Mouse (Mus musculus): ENCODE measurements around the gene Ino80b. TPM values are rescaled to one million over a fixed set of nuclear protein-coding genes. Genes with fewer than 3 reads are reported as not detected.

Gene Ino80b
- polyA plus RNA-seq, 1 experiment, result 23.2 TPM

DNA sequence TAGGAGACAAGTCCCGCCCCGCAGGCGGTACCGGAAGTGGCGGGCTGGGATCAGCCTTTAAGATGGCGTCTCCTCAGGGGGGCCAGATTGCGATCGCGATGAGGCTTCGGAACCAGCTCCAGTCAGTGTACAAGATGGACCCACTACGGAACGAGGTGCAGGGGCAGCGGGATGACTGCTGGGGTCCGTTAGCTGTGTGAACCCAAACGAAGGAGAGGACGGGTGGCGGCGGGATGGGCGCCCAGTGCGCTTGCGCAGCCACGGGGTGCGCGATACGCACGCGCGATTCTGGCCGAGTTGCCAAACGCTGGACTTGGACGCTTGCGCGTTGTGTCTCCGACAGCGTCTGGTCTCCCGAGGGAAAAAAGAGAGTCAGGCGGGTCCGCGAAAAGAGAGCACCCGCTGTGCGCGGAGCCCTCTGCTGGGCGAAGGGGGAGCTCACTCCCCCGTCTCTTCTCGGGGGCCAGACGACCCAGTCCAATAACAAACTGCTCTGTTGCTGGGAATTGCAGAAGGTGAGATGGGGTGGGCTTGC, 46.8 kb downstream of the Ino80b start:
- Histone ChIP-seq H3K27ac (ENCODE audit: insufficient read depth, low read length) (peak overlapping the region; percentile 75), H3K4me1 (ENCODE audit: control insufficient read depth, insufficient read depth, low read length) (0 out of 2 replicates have a peak, but pooled peaks cover 3% of the 10 kb centered on the region), H3K4me3 (ENCODE audit: insufficient read depth, low read length) (peak overlapping the region; percentile 60)
- TF ChIP-seq CTCF (IDR thresholded peaks at IDR 0.05; ENCODE audit: extremely low read depth, insufficient read depth, low read length) (0 out of 2 replicates have a peak, but pooled peaks have one; percentile 22), POLR2A (IDR thresholded peaks at IDR 0.05; ENCODE audit: extremely low read depth, insufficient read depth, low read length) (peak; percentile 54)

DNA sequence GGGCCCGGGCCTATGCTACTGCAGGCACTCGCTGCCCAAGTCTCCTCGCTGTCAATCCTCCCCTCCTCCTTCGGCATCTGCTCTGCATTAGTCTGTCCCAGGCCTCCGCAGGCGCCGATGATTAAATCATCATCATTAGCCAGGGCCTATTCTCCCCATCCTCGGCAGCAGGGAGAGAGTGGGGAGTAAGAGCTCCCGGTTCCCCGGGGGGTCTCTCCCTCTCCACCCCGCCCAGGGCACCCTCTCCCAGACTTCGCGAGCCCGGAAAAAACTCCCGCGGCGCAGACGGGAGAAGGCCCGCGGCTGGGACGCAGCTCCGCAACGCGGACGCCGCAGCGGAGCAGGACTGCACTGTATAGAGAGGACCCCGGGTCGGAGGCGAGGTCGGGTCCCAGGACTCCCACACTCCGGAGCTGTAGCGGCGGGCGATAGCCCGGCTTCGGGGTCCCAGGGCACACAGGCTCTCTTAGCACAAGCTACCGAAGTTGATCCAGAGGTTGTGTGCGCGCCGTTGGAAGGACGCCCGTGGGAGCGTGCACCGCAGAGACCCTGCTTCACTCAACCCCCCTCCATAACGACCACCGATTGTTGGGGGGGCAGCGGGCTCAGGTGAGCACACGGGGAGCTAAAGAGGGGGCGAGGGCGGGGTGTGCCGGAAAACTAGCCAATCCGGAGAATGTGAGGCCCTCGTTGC, 47.5 kb downstream of the Ino80b start, which contains the start of gene Pcgf1:
Gene Pcgf1 (plus strand): TSS at position 240 of the 694 bp plus-strand sequence.
- Histone ChIP-seq H3K4me3 (ENCODE audit: insufficient read depth, low read length) (peak within 1 kb of the TSS; percentile 60), H3K27ac (ENCODE audit: insufficient read depth, low read length) (peak within 1 kb of the TSS; percentile 75), H3K4me1 (ENCODE audit: control insufficient read depth, insufficient read depth, low read length) (0 out of 2 replicates have a peak, but pooled peaks cover 3% of the 10 kb centered on the region)
- no peak for TF ChIP-seq POLR2A (IDR thresholded peaks at IDR 0.05; ENCODE audit: extremely low read depth, insufficient read depth, low read length)
- TF ChIP-seq CTCF (IDR thresholded peaks at IDR 0.05; ENCODE audit: extremely low read depth, insufficient read depth, low read length), result no peak

DNA sequence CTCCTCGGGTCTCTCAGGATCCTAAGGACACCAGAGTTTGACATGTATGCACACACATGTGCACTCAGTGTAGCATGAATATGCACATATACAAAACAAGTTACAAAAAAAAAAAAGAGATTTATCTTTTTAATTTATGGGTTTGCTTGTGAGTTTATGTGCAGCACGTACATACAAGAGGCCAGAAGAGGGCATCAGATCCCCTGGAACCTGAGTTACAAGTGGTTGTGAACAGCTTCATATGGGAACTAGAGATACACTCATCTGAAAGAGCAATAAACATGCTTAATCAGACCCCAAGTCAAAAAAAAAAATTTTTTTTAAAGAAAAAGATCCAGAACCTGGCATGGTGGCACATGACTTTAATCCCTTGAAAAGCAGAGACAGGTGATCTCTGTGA, 50.3 kb downstream of the Ino80b start:
- TF ChIP-seq CTCF (IDR thresholded peaks at IDR 0.05; ENCODE audit: extremely low read depth, insufficient read depth, low read length), result no peak
- Histone ChIP-seq H3K27ac (ENCODE audit: insufficient read depth, low read length) (no peak overlapping the region), H3K4me3 (ENCODE audit: insufficient read depth, low read length) (no peak overlapping the region), H3K4me1 (ENCODE audit: control insufficient read depth, insufficient read depth, low read length) (0 out of 2 replicates have a peak, but pooled peaks cover 3% of the 10 kb centered on the region)

Other genes starting within 250 kb of the Ino80b start
- gene Sema4f, start 185.7 kb downstream of the Ino80b start, polyA plus RNA-seq (2012; rRNA removed), result 33.5 and 33.7 TPM in 2 replicates
- gene M1ap, start 178.5 kb downstream of the Ino80b start, polyA plus RNA-seq (2012; rRNA removed), result 0.06 and 0.17 TPM in 2 replicates
- gene Dok1, start 92.0 kb downstream of the Ino80b start, polyA plus RNA-seq (2012; rRNA removed), result 1.2 and 1.9 TPM in 2 replicates
- gene Loxl3, start 91.3 kb downstream of the Ino80b start, polyA plus RNA-seq (2012; rRNA removed), result 4.9 and 6.6 TPM in 2 replicates
- 224 and 239 TPM in 2 replicates for gene Aup1, start 70.9 kb downstream of the Ino80b start, polyA plus RNA-seq (2012; rRNA removed)
- 58.8 and 66.9 TPM in 2 replicates for gene Htra2, start 70.2 kb downstream of the Ino80b start, polyA plus RNA-seq (2012; rRNA removed)
- 0.52 and 0.68 TPM in 2 replicates for gene Dqx1, start 67.6 kb downstream of the Ino80b start, polyA plus RNA-seq (2012; rRNA removed)
- gene Tlx2, start 55.1 kb downstream of the Ino80b start, polyA plus RNA-seq (2012; rRNA removed), result not detected in 2 replicates
- 40.2 and 41.9 TPM in 2 replicates for gene Pcgf1, start 47.6 kb downstream of the Ino80b start, polyA plus RNA-seq (2012; rRNA removed)
- gene Lbx2, start 39.1 kb downstream of the Ino80b start, polyA plus RNA-seq (2012; rRNA removed), result 0.40 and 0.42 TPM in 2 replicates
- 8.1 and 9.7 TPM in 2 replicates for gene Ccdc142, start 23.8 kb downstream of the Ino80b start, polyA plus RNA-seq (2012; rRNA removed)
- 7.8 and 9.7 TPM in 2 replicates for gene Gm42688, start 23.8 kb downstream of the Ino80b start, polyA plus RNA-seq (2012; rRNA removed)
- gene Mrpl53, start 16.4 kb downstream of the Ino80b start, polyA plus RNA-seq (2012; rRNA removed), result 95.3 and 98.0 TPM in 2 replicates
- 31.4 and 32.6 TPM in 2 replicates for gene Mogs, start 9.9 kb downstream of the Ino80b start, polyA plus RNA-seq (2012; rRNA removed)
- gene Wbp1, start 3.9 kb downstream of the Ino80b start, polyA plus RNA-seq (2012; rRNA removed), result 74.4 and 78.5 TPM in 2 replicates
- gene Rtkn, start 10.0 kb upstream of the Ino80b start, polyA plus RNA-seq (2012; rRNA removed), result 163 and 169 TPM in 2 replicates
- gene Wdr54, start 31.0 kb upstream of the Ino80b start, polyA plus RNA-seq (2012; rRNA removed), result 29.0 and 34.1 TPM in 2 replicates
- 29.7 and 31.4 TPM in 2 replicates for gene 1700003E16Rik, start 31.0 kb upstream of the Ino80b start, polyA plus RNA-seq (2012; rRNA removed)
- 332 and 350 TPM in 2 replicates for gene Dctn1, start 40.5 kb upstream of the Ino80b start, polyA plus RNA-seq (2012; rRNA removed)
- 0.06 and 0.35 TPM in 2 replicates for gene Slc4a5, start 94.4 kb upstream of the Ino80b start, polyA plus RNA-seq (2012; rRNA removed)
- gene Mthfd2, start 200.5 kb upstream of the Ino80b start, polyA plus RNA-seq (2012; rRNA removed), result 6.4 and 7.6 TPM in 2 replicates
- 16.2 and 18.6 TPM in 2 replicates for gene Mob1a, start 200.6 kb upstream of the Ino80b start, polyA plus RNA-seq (2012; rRNA removed)
- gene Bola3, start 223.7 kb upstream of the Ino80b start, polyA plus RNA-seq (2012; rRNA removed), result 60.8 and 62.6 TPM in 2 replicates

All from cortical plate, adult 2 months (tissue).